Mouse (Mus musculus) kidney, embryonic 14.5 days (tissue): Measurements from ENCODE around the gene Bicd2. TPM values are rescaled to one million over a fixed set of nuclear protein-coding genes. Genes with fewer than 3 reads are reported as not detected.
A peak's percentile ranks its signal among the peaks of the same experiment; 100 is the strongest.

Experiments used
- ATAC-seq: fragments of 200-750 bp; cut with Nextera tagmentation; 2 replicates; pipeline ENCODE4 v1.8.0; 2017; ENCODE audit warnings: moderate number of reproducible peaks, mild to moderate bottlenecking, moderate TSS enrichment, moderate library complexity; ENCODE audit not compliant: low FRiP score, low TSS enrichment
- H3K27ac ChIP-seq: fragments of 300-500 bp; sonication (generic); 2 replicates; pipeline ENCODE4 v1.5.1; 2014; ENCODE audit warnings: low read depth, mild to moderate bottlenecking, low read length, moderate library complexity, mixed read lengths
- H3K27me3 ChIP-seq: fragments of 300-500 bp; sonication (generic); 2 replicates; pipeline ENCODE4 v1.6.1; 2014; ENCODE audit warnings: mild to moderate bottlenecking, low read length; ENCODE audit not compliant: control insufficient read depth, insufficient read depth
- H3K36me3 ChIP-seq: fragments of 300-500 bp; sonication (generic); 2 replicates; pipeline ENCODE4 v1.6.1; 2014; ENCODE audit warnings: low read length, mixed read lengths; ENCODE audit not compliant: control insufficient read depth, insufficient read depth
- H3K4me1 ChIP-seq: fragments of 300-500 bp; sonication (generic); 2 replicates; pipeline ENCODE4 v1.6.1; 2014; ENCODE audit warnings: low read length, mixed read lengths; ENCODE audit not compliant: control insufficient read depth, insufficient read depth
- H3K4me2 ChIP-seq: fragments of 300-500 bp; sonication (generic); replicated peaks from 2 replicates; pipeline ENCODE4 v1.6.1; 2014; ENCODE audit warnings: low read depth, mild to moderate bottlenecking, low read length
- H3K4me3 ChIP-seq: fragments of 300-500 bp; sonication (generic); 2 replicates; pipeline ENCODE4 v1.5.1; 2014; ENCODE audit warnings: mild to moderate bottlenecking, low read length
- H3K9ac ChIP-seq: fragments of 300-500 bp; sonication (generic); 2 replicates; pipeline ENCODE4 v1.6.1; 2014; ENCODE audit warnings: low read depth, mild to moderate bottlenecking, low read length, moderate library complexity
- H3K9me3 ChIP-seq: fragments of 300-500 bp; sonication (generic); 2 replicates; pipeline ENCODE4 v1.6.1; 2016; ENCODE audit warnings: low read length; ENCODE audit not compliant: control insufficient read depth
- WGBS: fragments of 180-500 bp; shearing (Covaris S2); extraction: QIAGEN DNeasy Blood & Tissue Kit; methylation state at CpG from one replicate; pipeline ENCODE4 v1.1.7; 2014; 5-methylcytosine and 5-hydroxymethylcytosine counted together
- polyA plus RNA-seq: library from polyadenylated mRNA; unstranded; fragments of >200 nt; fragmentation: Nextera tagmentation; extraction: Ambion mirVana; gene quantifications from 2 replicates; pipeline ENCODE4 v1.2.1, GENCODE M21; 2014

The Bicd2 gene
- polyA plus RNA-seq, 1 experiment from 2014 or later, result 26.1 TPM

- WGBS, result 74% methylated on average over 7 of the region's 7 CpGs
- no peaks in the 10 kb centered on the region for H3K36me3 ChIP-seq
- no peak for ATAC-seq
These were observed 2.4 kb upstream of the Bicd2 start for GRCm38 (mm10) chr13:49338893-49339546.

GRCm38 (mm10) chr13:49341831-49342722 is 692 bp downstream of the Bicd2 start:
- 7% methylated on average over 24 of the region's 25 CpGs for WGBS
- Histone ChIP-seq H3K27me3 (no peaks in the 10 kb centered on the region), H3K4me3 (peak overlapping the region; percentile 64), H3K9me3 (no peaks in the 10 kb centered on the region), H3K36me3 (no peaks in the 10 kb centered on the region), H3K4me2 (peak overlapping the region; percentile 66), H3K27ac (no peak overlapping the region; the same call in 1 of the 2 replicates), H3K4me1 (peaks cover 16% of the 10 kb centered on the region), H3K9ac (peak overlapping the region; percentile 78)
- peak; percentile 33; the same call in 1 of the 2 replicates for ATAC-seq

More at GRCm38 (mm10) chr13:49338893-49339546, 2.4 kb upstream of the Bicd2 start:
- Histone ChIP-seq H3K4me1 (peaks cover 16% of the 10 kb centered on the region), H3K4me2 (no peak overlapping the region), H3K9ac (no peak overlapping the region), H3K27me3 (no peaks in the 10 kb centered on the region), H3K27ac (no peak overlapping the region), H3K4me3 (no peak overlapping the region), H3K9me3 (no peaks in the 10 kb centered on the region)

GRCm38 (mm10) chr13:49342723-49343100 is 1.3 kb downstream of the Bicd2 start:
- peak overlapping the region; percentile 78; the same call in 1 of the 2 replicates for H3K9ac ChIP-seq
- no peaks in the 10 kb centered on the region for H3K27me3 ChIP-seq
- H3K4me1 ChIP-seq, result peaks cover 16% of the 10 kb centered on the region
- ATAC-seq, result no peak
- H3K27ac ChIP-seq, result no peak overlapping the region
- no peaks in the 10 kb centered on the region for H3K9me3 ChIP-seq
- H3K4me2 ChIP-seq, result peak overlapping the region; percentile 66
- H3K4me3 ChIP-seq, result peak overlapping the region; percentile 64
- no peaks in the 10 kb centered on the region for H3K36me3 ChIP-seq

- Histone ChIP-seq H3K4me2 (no peak overlapping the region), H3K9me3 (no peaks in the 10 kb centered on the region), H3K4me1 (peaks cover 16% of the 10 kb centered on the region), H3K27me3 (no peaks in the 10 kb centered on the region), H3K27ac (no peak overlapping the region), H3K9ac (no peak overlapping the region), H3K36me3 (no peaks in the 10 kb centered on the region), H3K4me3 (no peak overlapping the region)
- WGBS, result 83% methylated on average over 8 of the region's 8 CpGs
- ATAC-seq, result no peak
These were observed 3.2 kb downstream of the Bicd2 start for GRCm38 (mm10) chr13:49344567-49344966.

GRCm38 (mm10) chr13:49345476-49345875 is 4.1 kb downstream of the Bicd2 start:
- 73% methylated on average over 2 of the region's 2 CpGs for WGBS
- Histone ChIP-seq H3K4me3 (no peak overlapping the region), H3K27me3 (no peaks in the 10 kb centered on the region), H3K4me2 (no peak overlapping the region), H3K4me1 (peaks cover 16% of the 10 kb centered on the region), H3K27ac (no peak overlapping the region), H3K9ac (no peak overlapping the region), H3K36me3 (no peaks in the 10 kb centered on the region), H3K9me3 (no peaks in the 10 kb centered on the region)
- ATAC-seq, result no peak

GRCm38 (mm10) chr13:49348522-49348921 is 7.1 kb downstream of the Bicd2 start:
- no peak for ATAC-seq
- Histone ChIP-seq H3K27me3 (no peaks in the 10 kb centered on the region), H3K4me3 (no peak overlapping the region), H3K36me3 (no peaks in the 10 kb centered on the region), H3K27ac (no peak overlapping the region), H3K4me2 (no peak overlapping the region), H3K9ac (no peak overlapping the region), H3K9me3 (no peaks in the 10 kb centered on the region), H3K4me1 (no peaks in the 10 kb centered on the region)
- whole genome bisulfite sequencing, result 98% methylated on average over 2 of the region's 2 CpGs

- no peak for ATAC-seq
- WGBS, result 85% methylated on average over 4 of the region's 4 CpGs
- Histone ChIP-seq H3K9me3 (no peaks in the 10 kb centered on the region), H3K4me3 (no peak overlapping the region), H3K36me3 (no peaks in the 10 kb centered on the region), H3K9ac (no peak overlapping the region), H3K27ac (no peak overlapping the region), H3K4me2 (no peak overlapping the region), H3K4me1 (no peaks in the 10 kb centered on the region), H3K27me3 (no peaks in the 10 kb centered on the region)
These were observed 8.0 kb downstream of the Bicd2 start for GRCm38 (mm10) chr13:49349335-49349734.

- Histone ChIP-seq H3K9ac (no peak overlapping the region), H3K4me3 (no peak overlapping the region), H3K9me3 (no peaks in the 10 kb centered on the region), H3K27me3 (no peaks in the 10 kb centered on the region), H3K4me2 (no peak overlapping the region), H3K36me3 (no peaks in the 10 kb centered on the region), H3K4me1 (no peaks in the 10 kb centered on the region), H3K27ac (no peak overlapping the region)
- WGBS, result 86% methylated on average over 6 of the region's 6 CpGs
- ATAC-seq, result no peak
These were observed 8.6 kb downstream of the Bicd2 start for GRCm38 (mm10) chr13:49349836-49350505.
